Mouse (Mus musculus): ENCODE data around the gene Insl5. TPM values are rescaled to one million over a fixed set of nuclear protein-coding genes. Genes with fewer than 3 reads are reported as not detected.

Gene Insl5
- polyA plus RNA-seq, 1 experiment from 2014 or later, result 0.30 TPM

DNA sequence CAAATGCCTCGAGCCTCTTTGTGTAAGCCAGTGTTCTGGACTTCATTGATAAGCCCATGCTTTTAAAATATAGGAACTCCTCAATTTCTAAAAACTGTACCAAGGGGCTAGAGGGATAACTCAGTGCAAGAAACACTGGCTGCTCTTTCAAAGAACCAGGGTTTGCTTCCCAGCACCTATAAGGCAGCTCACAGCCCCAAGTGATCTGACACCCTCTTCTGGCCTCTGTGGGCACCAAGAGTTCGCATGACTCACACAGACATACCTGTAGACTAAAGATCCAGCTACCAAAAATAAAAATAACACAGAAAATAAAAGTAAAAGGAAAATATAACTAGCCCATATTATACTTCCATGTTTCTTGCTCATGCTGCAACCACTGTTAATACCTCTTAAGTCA is 38.9 kb downstream of the Insl5 start:
- Histone ChIP-seq H3K4me2 (no peak overlapping the region), H3K9ac (no peak overlapping the region), H3K9me3 (no peaks in the 10 kb centered on the region), H3K27me3 (no peaks in the 10 kb centered on the region), H3K4me1 (no peaks in the 10 kb centered on the region), H3K27ac (no peak overlapping the region), H3K36me3 (no peaks in the 10 kb centered on the region), H3K4me3 (no peak overlapping the region)
- ATAC-seq (ENCODE audit: borderline replicate concordance, extremely low read depth, low FRiP score, low TSS enrichment), result no peak
- WGBS, result 72% methylated on average over 2 of the region's 2 CpGs

DNA sequence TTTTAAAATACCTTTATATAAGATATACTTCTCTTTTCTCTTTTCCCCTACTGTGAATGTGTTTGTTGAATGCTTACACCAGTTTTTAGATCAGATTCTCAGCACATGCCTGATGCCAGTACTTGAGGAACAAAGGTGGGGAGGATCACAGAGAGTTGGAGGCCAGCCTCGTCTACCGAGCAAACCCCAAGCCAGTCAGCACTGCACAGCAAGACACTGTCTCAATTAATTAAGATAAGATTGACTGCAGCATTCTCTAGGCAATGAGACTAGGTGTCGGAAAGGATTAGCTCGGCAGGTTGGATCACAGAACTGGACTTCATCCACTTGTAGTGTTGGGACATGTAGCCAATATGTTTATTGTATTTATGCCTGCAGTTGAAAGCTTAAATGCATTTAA is 39.3 kb downstream of the Insl5 start:
- no peak overlapping the region for H3K4me3 ChIP-seq
- ATAC-seq (ENCODE audit: borderline replicate concordance, extremely low read depth, low FRiP score, low TSS enrichment), result no peak
- WGBS, result 54% methylated on average over 4 of the region's 4 CpGs
- H3K27me3 ChIP-seq, result no peaks in the 10 kb centered on the region
- no peak overlapping the region for H3K9ac ChIP-seq
- H3K27ac ChIP-seq, result no peak overlapping the region
- H3K4me2 ChIP-seq, result no peak overlapping the region
- H3K36me3 ChIP-seq, result no peaks in the 10 kb centered on the region
- no peaks in the 10 kb centered on the region for H3K9me3 ChIP-seq
- H3K4me1 ChIP-seq, result no peaks in the 10 kb centered on the region

DNA sequence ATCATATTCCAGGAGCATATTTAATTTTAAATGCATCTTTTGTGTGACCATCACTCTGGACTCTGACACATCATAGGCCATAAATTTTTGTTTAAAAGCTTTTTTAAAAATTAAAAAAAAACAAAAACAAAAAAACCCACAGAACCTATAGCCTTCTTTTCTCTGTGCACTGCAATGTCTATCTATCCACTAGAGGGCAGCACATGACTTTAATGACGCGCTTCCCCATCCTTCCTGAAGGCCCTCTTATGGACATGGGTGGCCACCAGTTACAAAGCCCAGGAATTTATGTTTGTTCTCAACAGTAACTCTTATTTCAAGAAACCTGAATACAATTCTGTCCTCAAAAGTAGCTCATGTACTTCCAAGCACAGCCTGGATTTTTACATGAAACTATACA is 39.7 kb downstream of the Insl5 start:
- no peak overlapping the region for H3K4me2 ChIP-seq
- H3K9ac ChIP-seq, result no peak overlapping the region
- H3K9me3 ChIP-seq, result no peaks in the 10 kb centered on the region
- ATAC-seq (ENCODE audit: borderline replicate concordance, extremely low read depth, low FRiP score, low TSS enrichment), result peak; percentile 73; the same call in 1 of the 2 replicates
- no peaks in the 10 kb centered on the region for H3K27me3 ChIP-seq
- 0% methylated on average over 2 of the region's 2 CpGs for WGBS
- no peak overlapping the region for H3K4me3 ChIP-seq
- H3K36me3 ChIP-seq, result no peaks in the 10 kb centered on the region
- H3K27ac ChIP-seq, result no peak overlapping the region
- no peaks in the 10 kb centered on the region for H3K4me1 ChIP-seq

DNA sequence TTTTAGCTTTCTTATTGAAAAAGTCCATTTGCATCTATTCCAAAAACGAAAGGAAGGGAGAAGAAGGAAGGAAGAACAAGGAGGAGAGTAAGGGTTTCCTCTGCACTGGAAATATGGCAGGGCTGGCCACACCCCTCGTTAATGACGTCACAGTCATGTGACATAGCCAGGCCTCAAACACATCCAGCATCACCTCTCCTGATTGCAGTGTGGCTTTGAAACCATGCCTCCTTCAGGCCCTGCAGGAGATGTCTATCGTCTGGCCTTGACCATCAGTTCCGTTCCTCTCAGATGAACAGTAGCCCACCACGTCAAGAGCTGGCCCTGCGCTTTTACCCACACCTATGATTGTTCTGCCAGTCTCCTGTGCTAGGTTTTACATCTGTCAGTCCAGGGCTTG is 40.5 kb downstream of the Insl5 start:
- no peak overlapping the region for H3K4me3 ChIP-seq
- H3K9ac ChIP-seq, result no peak overlapping the region
- H3K4me2 ChIP-seq, result no peak overlapping the region
- no peaks in the 10 kb centered on the region for H3K36me3 ChIP-seq
- H3K27ac ChIP-seq, result no peak overlapping the region
- WGBS, result 59% methylated on average over 7 of the region's 7 CpGs
- ATAC-seq (ENCODE audit: borderline replicate concordance, extremely low read depth, low FRiP score, low TSS enrichment), result no peak
- no peaks in the 10 kb centered on the region for H3K9me3 ChIP-seq
- no peaks in the 10 kb centered on the region for H3K27me3 ChIP-seq
- no peaks in the 10 kb centered on the region for H3K4me1 ChIP-seq

DNA sequence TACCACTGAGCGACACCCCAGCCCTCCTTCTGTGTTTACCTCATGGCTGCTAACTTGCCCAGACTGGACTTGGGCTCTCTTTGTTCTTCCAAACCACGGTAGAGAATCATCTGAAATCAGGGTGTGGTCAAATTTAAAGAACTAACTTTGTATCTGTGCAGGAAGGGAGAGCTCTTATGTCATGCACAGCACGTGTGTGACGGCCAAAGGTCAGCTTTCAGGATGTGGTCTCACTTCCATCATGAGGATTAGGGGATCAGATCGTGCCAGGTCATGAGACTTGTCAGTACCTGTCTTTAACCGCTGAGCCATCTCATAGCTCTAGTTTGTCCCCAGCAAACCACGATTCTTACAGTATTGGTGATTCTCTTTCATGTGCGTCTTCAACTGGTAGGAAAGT is 44.9 kb downstream of the Insl5 start:
- ATAC-seq (ENCODE audit: borderline replicate concordance, extremely low read depth, low FRiP score, low TSS enrichment), result no peak
- Histone ChIP-seq H3K4me3 (no peak overlapping the region), H3K9ac (no peak overlapping the region), H3K4me1 (peaks cover 8% of the 10 kb centered on the region), H3K27ac (no peak overlapping the region), H3K9me3 (no peaks in the 10 kb centered on the region), H3K4me2 (no peak overlapping the region), H3K27me3 (peaks cover 5% of the 10 kb centered on the region; the same call in 1 of the 2 replicates), H3K36me3 (no peaks in the 10 kb centered on the region)
- 69% methylated on average over 8 of the region's 8 CpGs for WGBS

DNA sequence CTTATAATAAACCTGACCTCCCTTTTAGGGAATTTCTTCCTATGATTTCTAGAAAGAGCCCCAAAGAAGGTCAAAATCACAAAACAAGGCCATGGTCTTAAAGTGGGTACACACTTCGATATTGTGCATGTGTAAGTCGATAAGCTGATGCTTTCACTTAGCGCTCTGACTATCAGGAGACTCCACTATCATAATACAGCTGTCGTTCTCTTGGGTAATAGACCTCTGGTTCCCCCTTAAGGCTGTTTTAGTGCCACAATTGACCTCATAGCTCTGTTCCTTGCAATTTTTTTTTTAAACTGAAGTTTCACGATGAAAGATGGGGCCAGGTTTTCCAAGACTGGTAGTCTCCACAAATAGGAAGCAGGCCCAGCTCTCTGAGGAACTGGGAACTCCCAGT is 47.3 kb downstream of the Insl5 start:
- no peak for ATAC-seq (ENCODE audit: borderline replicate concordance, extremely low read depth, low FRiP score, low TSS enrichment)
- Histone ChIP-seq H3K4me3 (peak overlapping the region; percentile 23; the same call in 1 of the 2 replicates), H3K27ac (no peak overlapping the region), H3K4me2 (peak overlapping the region; percentile 66), H3K4me1 (peaks cover 8% of the 10 kb centered on the region), H3K27me3 (peaks cover 5% of the 10 kb centered on the region; the same call in 1 of the 2 replicates), H3K36me3 (no peaks in the 10 kb centered on the region), H3K9me3 (no peaks in the 10 kb centered on the region), H3K9ac (no peak overlapping the region)
- WGBS, result 44% methylated on average over 5 of the region's 5 CpGs

DNA sequence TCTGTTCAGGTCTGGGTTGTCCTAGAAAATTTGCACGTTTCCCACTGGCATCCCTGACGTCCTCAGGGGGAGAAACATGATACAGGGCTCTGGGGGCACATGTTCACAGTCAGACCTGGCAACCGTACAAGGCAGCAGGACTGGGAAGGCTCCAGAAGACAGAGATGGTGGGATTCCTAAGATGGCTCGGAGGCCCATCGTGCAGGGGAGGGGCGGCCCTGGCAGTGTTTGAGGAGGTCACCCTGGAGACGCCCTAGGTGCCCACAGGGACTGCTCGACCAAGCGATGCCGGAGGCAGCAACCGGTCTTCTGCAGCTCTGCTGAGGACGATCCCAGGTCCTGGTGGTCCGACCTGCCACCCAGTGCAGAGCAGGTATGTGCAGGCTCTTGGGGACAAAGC is 48.2 kb downstream of the Insl5 start, which contains the start of gene Tctex1d1:
Gene Tctex1d1 (plus strand): TSS at position 167 of the 400 bp plus-strand sequence.
- H3K4me1 ChIP-seq, result peaks cover 8% of the 10 kb centered on the region
- peak within 1 kb of the TSS; percentile 66 for H3K4me2 ChIP-seq
- 0 out of 2 replicates have a peak, but pooled peaks have one; percentile 57 for ATAC-seq (ENCODE audit: borderline replicate concordance, extremely low read depth, low FRiP score, low TSS enrichment)
- no peaks in the 10 kb centered on the region for H3K9me3 ChIP-seq
- H3K36me3 ChIP-seq, result no peaks in the 10 kb centered on the region
- no peak within 1 kb of the TSS for H3K27ac ChIP-seq
- H3K27me3 ChIP-seq, result peaks cover 5% of the 10 kb centered on the region; the same call in 1 of the 2 replicates
- 2% methylated on average over 13 of the region's 13 CpGs for WGBS
- no peak within 1 kb of the TSS for H3K9ac ChIP-seq
- peak within 1 kb of the TSS; percentile 23 for H3K4me3 ChIP-seq

DNA sequence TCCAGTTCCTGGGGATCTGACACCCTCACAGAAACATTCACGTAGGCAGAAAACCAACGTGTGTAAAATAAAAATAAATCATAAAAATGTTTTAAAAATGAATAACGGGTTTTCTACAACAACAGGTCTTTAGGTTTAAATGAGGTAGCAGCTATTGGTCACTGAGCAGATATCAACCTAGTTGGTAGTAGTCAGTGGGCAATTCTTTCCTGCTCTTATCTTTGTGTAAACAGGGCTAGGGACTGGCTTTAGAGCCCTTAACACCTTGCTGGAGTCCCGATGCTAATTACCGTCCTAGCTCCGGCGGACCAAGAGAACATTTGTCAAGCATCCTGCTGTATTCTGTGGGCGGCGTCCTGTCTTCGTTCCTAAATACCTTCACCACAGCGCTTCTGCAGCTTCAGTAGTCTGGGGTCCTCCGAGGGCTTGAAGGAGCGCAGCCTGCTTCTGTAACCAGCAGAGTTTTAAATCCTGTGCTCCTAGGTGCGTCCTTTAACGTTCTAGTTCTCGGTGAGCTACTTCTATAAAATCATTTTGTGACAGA is 48.8 kb downstream of the Insl5 start:
- H3K9ac ChIP-seq, result no peak overlapping the region
- H3K27me3 ChIP-seq, result peaks cover 5% of the 10 kb centered on the region; the same call in 1 of the 2 replicates
- H3K4me2 ChIP-seq, result peak overlapping the region; percentile 66
- no peak for ATAC-seq (ENCODE audit: borderline replicate concordance, extremely low read depth, low FRiP score, low TSS enrichment)
- H3K9me3 ChIP-seq, result no peaks in the 10 kb centered on the region
- H3K36me3 ChIP-seq, result no peaks in the 10 kb centered on the region
- H3K4me1 ChIP-seq, result peaks cover 8% of the 10 kb centered on the region
- 0 out of 2 replicates have a peak overlapping the region, but pooled peaks have one; percentile 11 for H3K4me3 ChIP-seq
- WGBS, result 8% methylated on average over 16 of the region's 16 CpGs
- no peak overlapping the region for H3K27ac ChIP-seq

DNA sequence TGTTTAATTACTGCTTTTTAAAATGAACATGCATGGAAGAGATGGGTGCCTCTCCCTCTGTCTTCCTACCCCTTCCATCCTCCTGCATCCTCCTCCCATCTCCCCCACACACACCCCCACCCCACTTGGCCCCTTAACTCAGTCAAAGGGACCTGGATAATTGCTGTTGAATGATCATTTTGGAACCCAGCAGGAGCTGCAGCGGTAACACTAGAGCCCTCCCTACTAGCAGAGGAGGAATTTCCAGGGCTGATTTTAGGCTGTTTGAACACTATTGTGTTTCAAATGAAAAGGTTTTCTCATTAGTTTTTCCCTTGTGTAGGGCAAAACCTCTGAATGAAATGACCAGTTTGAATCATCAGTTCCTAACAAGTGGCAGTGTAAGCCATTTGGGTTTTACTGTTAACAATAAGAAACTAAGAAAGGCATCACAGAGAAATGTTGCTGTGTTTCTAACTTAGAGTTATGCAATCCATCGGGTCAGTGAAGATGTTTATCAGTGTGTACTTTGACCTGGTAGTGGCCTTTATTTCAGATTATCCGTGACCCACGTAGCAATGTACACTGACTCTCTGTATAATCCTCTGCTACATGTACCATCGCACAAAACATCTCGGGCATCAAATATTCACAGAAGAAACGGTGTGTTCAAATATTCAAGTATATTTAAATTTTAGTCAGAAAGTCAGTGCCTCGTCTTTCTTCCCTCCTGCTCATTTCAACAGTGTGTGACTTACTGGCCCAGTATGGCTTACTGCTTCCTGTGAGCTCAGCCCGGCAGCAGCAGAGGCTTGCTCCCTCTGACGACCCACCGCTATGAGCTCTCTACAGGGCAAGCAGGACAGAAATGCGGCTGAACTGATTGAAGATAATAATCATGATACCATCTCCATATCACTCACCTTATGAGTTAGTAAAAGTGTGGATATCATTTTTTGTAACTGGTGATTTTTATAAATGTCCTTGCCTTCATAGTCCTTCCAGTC is 50.1 kb downstream of the Insl5 start:
- no peak overlapping the region for H3K9ac ChIP-seq
- H3K27ac ChIP-seq, result no peak overlapping the region
- H3K9me3 ChIP-seq, result no peaks in the 10 kb centered on the region
- ATAC-seq (ENCODE audit: borderline replicate concordance, extremely low read depth, low FRiP score, low TSS enrichment), result no peak
- H3K27me3 ChIP-seq, result peaks cover 5% of the 10 kb centered on the region; the same call in 1 of the 2 replicates
- no peaks in the 10 kb centered on the region for H3K36me3 ChIP-seq
- no peak overlapping the region for H3K4me2 ChIP-seq
- H3K4me1 ChIP-seq, result peaks cover 8% of the 10 kb centered on the region
- H3K4me3 ChIP-seq, result no peak overlapping the region
- 53% methylated on average over 12 of the region's 12 CpGs for WGBS

DNA sequence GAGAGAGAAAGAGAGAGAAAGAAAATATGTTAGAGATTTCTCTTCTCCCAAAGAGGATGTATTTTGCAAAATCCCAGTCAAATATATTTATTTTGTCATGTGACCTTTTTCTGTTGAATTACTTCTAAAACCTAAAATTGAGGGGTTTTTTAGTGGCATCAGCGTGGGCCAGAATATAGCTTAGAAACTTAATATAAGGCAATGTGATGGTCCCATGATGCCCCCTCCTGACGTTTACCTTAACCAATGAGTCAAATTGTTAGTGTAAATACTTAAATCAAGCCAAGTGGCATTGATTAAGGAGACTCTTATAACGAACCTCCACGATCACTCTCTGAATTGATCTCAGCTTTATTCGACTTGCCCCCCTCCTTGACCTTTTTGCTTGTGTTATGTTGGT is 52.5 kb downstream of the Insl5 start:
- Histone ChIP-seq H3K4me1 (peaks cover 8% of the 10 kb centered on the region), H3K4me3 (no peak overlapping the region), H3K4me2 (no peak overlapping the region), H3K9ac (no peak overlapping the region), H3K27me3 (peaks cover 5% of the 10 kb centered on the region; the same call in 1 of the 2 replicates), H3K9me3 (no peaks in the 10 kb centered on the region), H3K36me3 (no peaks in the 10 kb centered on the region), H3K27ac (no peak overlapping the region)
- WGBS, result 48% methylated on average over 5 of the region's 5 CpGs
- ATAC-seq (ENCODE audit: borderline replicate concordance, extremely low read depth, low FRiP score, low TSS enrichment), result no peak

DNA sequence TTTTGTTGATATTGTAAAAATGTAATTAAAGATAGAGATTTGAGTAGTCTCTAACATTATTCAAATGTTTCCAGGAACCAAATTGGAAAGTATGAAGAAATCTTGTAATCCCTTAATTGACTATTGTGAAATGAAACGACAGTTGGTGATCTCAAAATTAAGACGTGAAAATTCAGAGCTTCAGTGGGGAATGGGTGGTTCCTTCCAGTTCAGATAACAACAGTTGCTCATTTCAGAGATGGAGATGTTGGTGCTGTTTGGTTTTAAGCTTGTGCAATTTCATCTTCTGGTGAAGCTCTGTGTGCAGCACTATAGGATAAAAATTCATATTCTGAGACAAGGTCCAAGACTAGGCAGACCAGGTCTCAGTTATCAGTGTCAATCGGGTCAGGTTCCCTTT is 54.6 kb downstream of the Insl5 start:
- H3K27me3 ChIP-seq, result no peaks in the 10 kb centered on the region
- H3K9ac ChIP-seq, result no peak overlapping the region
- no peak overlapping the region for H3K27ac ChIP-seq
- no peaks in the 10 kb centered on the region for H3K9me3 ChIP-seq
- ATAC-seq (ENCODE audit: borderline replicate concordance, extremely low read depth, low FRiP score, low TSS enrichment), result no peak
- H3K4me2 ChIP-seq, result no peak overlapping the region
- no peaks in the 10 kb centered on the region for H3K4me1 ChIP-seq
- no peak overlapping the region for H3K4me3 ChIP-seq
- no peaks in the 10 kb centered on the region for H3K36me3 ChIP-seq
- 65% methylated on average over 3 of the region's 3 CpGs for WGBS

DNA sequence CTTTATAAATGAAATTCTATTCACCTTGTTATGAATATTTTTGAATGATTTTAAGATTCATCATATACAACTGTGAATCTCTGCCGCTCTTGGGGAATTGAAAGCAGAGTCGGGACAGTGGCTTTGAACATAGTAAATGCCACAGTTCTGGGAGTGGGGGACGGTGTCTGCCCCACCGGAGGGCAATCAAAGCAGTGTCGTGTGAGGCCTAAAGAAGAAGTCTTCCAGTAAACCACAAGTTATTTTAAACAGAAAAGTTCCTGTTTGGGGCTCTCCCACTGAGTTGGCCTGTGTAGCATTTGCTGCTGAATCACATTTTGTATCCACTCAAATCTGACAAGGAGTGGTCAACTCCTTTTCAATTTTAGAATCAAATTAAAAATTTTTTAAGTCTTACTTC is 55.5 kb downstream of the Insl5 start:
- ATAC-seq (ENCODE audit: borderline replicate concordance, extremely low read depth, low FRiP score, low TSS enrichment), result no peak
- 68% methylated on average over 5 of the region's 5 CpGs for WGBS
- no peaks in the 10 kb centered on the region for H3K9me3 ChIP-seq
- H3K4me1 ChIP-seq, result no peaks in the 10 kb centered on the region
- no peaks in the 10 kb centered on the region for H3K27me3 ChIP-seq
- no peak overlapping the region for H3K9ac ChIP-seq
- H3K36me3 ChIP-seq, result no peaks in the 10 kb centered on the region
- H3K4me3 ChIP-seq, result no peak overlapping the region
- H3K4me2 ChIP-seq, result no peak overlapping the region
- no peak overlapping the region for H3K27ac ChIP-seq
